Mouse (Mus musculus): ENCODE measurements around the gene Ncoa7. TPM values are rescaled to one million over a fixed set of nuclear protein-coding genes. Genes with fewer than 3 reads are reported as not detected.
"Not testable (repeated sequence)": the region's sequence is repeated elsewhere in the genome, so short reads cannot be mapped to it uniquely, and the experiment has no call there.

The Ncoa7 gene
- polyA plus RNA-seq, 1 experiment from 2014 or later, result 14.6 TPM

DNA sequence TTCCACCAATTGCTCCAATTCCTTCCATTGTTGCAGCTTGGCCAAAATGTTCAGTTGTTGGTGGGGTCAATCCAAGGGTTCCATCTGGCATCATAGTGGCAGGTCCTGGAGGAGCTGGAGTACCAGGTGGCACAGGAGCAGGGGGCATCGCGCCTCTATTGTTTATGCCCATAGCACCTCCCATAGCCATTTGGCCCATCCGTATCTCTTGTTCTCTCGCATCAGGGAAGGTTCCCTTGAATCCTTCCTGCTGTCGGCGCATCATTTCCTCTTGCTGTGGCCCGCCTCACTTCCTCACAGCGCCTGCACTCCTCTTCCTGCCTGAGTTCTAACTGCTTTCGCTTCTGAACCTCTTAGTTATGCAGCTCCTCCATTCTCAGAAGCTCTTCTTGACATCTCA, 22.2 kb downstream of the Ncoa7 start:
- not testable (repeated sequence) for H3K27me3 ChIP-seq; H3K4me2 ChIP-seq (replicated peaks); H3K27ac ChIP-seq; H3K9ac ChIP-seq; H3K36me3 ChIP-seq; H3K4me1 ChIP-seq; H3K9me3 ChIP-seq; H3K4me3 ChIP-seq; ATAC-seq (ENCODE audit: insufficient number of reproducible peaks, insufficient read depth, low FRiP score, low TSS enrichment)
- WGBS, result 92% methylated on average over 9 of the region's 9 CpGs

DNA sequence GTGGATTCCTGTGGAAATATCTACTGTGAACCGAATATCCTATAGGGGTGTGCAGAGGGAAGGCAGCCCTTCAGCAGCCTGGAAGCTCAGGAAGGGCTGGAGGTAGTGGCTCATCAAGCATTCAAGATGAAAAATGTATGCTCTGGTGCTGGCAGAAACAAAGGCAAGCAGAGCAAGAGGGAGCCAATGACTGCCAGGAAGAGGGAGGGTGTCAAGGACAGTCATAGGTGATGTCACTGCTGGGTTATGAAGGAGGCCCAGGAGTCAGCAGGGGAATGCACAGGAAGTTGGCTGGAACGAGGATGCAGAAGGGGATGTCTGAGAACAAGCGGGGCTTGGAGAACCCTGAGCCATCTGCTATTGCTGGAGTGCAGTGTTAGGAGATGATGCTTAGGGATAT, 24.9 kb downstream of the Ncoa7 start:
- Histone ChIP-seq H3K27ac (no peak overlapping the region), H3K36me3 (no peaks in the 10 kb centered on the region), H3K9me3 (no peaks in the 10 kb centered on the region), H3K4me2 (replicated peaks) (no peak overlapping the region), H3K4me3 (no peak overlapping the region), H3K9ac (no peak overlapping the region), H3K4me1 (no peaks in the 10 kb centered on the region), H3K27me3 (no peaks in the 10 kb centered on the region)
- 67% methylated on average over 3 of the region's 3 CpGs for WGBS
- ATAC-seq (ENCODE audit: insufficient number of reproducible peaks, insufficient read depth, low FRiP score, low TSS enrichment), result no peak

DNA sequence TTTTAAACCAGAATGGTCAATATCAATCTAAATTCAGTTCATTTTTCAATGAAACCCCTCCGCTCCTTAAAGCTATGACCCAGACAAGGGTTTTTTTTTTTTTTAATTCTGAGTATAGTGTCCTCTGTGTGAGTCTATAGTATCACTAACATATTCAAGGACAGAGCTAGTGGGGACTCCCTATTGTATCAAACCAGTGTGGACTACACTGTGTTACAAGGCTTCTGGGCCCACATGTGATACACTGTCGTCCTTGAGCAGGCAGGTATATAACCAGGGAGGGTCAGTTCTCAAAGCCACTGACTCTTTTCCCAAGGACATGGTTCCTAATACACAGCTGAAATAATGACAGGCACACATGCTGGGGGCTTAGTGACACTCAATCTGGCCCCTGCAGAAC, 27.1 kb downstream of the Ncoa7 start:
- Histone ChIP-seq H3K36me3 (no peaks in the 10 kb centered on the region), H3K9ac (no peak overlapping the region), H3K9me3 (no peaks in the 10 kb centered on the region), H3K4me1 (no peaks in the 10 kb centered on the region), H3K27me3 (no peaks in the 10 kb centered on the region), H3K4me2 (replicated peaks) (no peak overlapping the region), H3K4me3 (no peak overlapping the region), H3K27ac (no peak overlapping the region)
- ATAC-seq (ENCODE audit: insufficient number of reproducible peaks, insufficient read depth, low FRiP score, low TSS enrichment), result no peak
- 70% methylated on average over 2 of the region's 2 CpGs for WGBS

DNA sequence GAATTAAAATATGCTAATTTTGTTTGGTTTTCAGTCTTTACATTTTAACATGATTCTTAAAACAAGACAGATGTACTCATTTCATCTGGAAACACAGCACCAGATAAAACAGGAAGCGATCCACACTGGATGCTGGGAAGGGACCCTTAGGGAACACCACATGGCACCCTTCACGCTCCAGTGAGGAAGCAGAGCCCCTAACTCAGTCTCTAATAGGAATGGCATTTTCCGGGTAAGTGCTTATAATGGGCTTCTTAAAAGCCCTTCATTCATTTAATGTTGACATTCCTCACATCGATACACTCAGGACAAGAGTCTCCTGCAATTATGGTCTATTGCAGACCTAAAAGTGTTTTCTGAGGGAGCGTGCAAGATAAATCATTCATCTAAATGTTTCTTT, 27.6 kb downstream of the Ncoa7 start:
- no peak overlapping the region for H3K4me2 ChIP-seq (replicated peaks)
- no peak for ATAC-seq (ENCODE audit: insufficient number of reproducible peaks, insufficient read depth, low FRiP score, low TSS enrichment)
- no peaks in the 10 kb centered on the region for H3K4me1 ChIP-seq
- no peak overlapping the region for H3K4me3 ChIP-seq
- WGBS, result 41% methylated on average over 5 of the region's 5 CpGs
- H3K27me3 ChIP-seq, result no peaks in the 10 kb centered on the region
- no peak overlapping the region for H3K9ac ChIP-seq
- H3K36me3 ChIP-seq, result no peaks in the 10 kb centered on the region
- H3K9me3 ChIP-seq, result no peaks in the 10 kb centered on the region
- no peak overlapping the region for H3K27ac ChIP-seq

DNA sequence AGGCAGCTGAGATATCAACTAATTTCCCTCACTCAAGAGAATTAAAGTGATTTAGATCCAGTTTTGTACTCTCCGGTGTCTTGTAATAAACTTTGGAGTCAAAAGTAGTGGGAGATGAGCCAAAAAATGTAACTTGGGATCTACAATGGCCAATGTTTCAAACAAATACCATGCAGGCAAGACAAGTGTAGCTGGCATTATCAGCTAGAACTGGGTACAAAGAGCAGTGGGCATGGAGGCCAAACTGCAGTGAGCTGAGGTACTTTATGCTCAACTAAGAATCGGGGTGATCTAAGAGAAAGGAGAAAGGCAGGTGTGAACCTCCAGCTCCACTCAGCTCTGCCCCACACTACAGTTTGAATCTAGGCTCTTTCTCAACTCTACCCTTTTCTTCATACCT, 28.7 kb downstream of the Ncoa7 start:
- no peak for ATAC-seq (ENCODE audit: insufficient number of reproducible peaks, insufficient read depth, low FRiP score, low TSS enrichment)
- Histone ChIP-seq H3K27ac (no peak overlapping the region), H3K9me3 (no peaks in the 10 kb centered on the region), H3K4me1 (no peaks in the 10 kb centered on the region), H3K27me3 (no peaks in the 10 kb centered on the region), H3K36me3 (no peaks in the 10 kb centered on the region), H3K9ac (no peak overlapping the region), H3K4me3 (no peak overlapping the region), H3K4me2 (replicated peaks) (no peak overlapping the region)
- 95% methylated on average over 2 of the region's 2 CpGs for WGBS

DNA sequence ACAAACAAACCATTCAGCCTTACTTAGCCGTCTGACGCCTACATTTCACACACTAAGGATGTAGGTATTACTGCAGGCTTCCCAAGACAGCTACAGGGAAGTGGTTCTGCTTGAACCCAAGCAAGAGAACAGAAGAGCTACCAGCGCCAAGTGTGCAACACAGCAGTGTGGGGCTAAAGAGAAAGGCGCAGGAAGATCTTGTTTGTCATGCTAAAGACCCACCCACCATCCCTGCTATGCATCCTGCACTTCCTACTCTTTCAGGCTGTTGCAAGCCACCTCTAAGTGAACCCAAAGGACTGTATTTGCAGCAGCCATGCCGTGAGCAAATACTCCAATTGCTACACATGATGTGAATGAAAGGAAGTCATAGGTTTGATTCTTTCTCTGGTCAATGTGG, 29.9 kb downstream of the Ncoa7 start:
- WGBS, result 59% methylated on average over 5 of the region's 5 CpGs
- Histone ChIP-seq H3K27ac (no peak overlapping the region), H3K9me3 (no peaks in the 10 kb centered on the region), H3K36me3 (no peaks in the 10 kb centered on the region), H3K4me1 (no peaks in the 10 kb centered on the region), H3K27me3 (no peaks in the 10 kb centered on the region), H3K4me2 (replicated peaks) (no peak overlapping the region), H3K4me3 (no peak overlapping the region), H3K9ac (no peak overlapping the region)
- ATAC-seq (ENCODE audit: insufficient number of reproducible peaks, insufficient read depth, low FRiP score, low TSS enrichment), result no peak

DNA sequence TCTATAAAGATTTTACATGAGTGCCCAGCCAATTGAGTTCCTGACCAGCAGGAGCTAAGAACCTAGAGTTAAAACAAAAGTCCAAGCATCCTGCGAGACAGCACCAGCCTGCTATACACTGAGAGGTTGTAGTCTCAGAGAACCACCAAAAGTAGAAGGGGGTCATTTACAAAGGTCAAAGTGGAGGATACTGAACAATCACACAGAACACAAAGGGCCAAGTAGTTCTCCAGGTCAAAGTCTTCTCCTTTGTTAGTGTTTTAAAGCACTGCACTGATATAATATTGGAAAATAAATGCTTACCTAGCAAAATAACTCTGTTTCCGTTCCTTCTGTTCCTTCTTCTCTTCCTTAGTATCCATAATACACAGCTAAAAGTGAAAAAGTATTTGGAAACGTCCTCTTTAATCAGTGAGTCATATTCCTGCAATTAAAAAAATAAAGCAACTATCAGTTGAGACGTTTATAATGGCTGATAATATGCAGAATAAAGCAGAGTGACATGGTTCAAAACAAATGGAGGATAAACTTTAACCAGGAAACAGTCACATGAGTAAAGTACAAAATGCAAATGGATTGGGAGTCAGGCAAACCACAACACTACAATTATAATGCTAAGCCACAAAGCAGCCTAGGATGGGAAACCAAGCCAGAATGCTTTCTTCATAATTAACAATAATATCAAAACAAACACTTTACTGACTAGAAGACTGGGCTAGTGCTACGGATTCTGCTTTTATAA, 31.5 kb downstream of the Ncoa7 start:
- no peaks in the 10 kb centered on the region for H3K9me3 ChIP-seq
- H3K36me3 ChIP-seq, result no peaks in the 10 kb centered on the region
- no peak overlapping the region for H3K27ac ChIP-seq
- H3K4me2 ChIP-seq (replicated peaks), result no peak overlapping the region
- no peak overlapping the region for H3K4me3 ChIP-seq
- WGBS, result 77% methylated on average over 5 of the region's 5 CpGs
- ATAC-seq (ENCODE audit: insufficient number of reproducible peaks, insufficient read depth, low FRiP score, low TSS enrichment), result no peak
- no peak overlapping the region for H3K9ac ChIP-seq
- no peaks in the 10 kb centered on the region for H3K27me3 ChIP-seq
- no peaks in the 10 kb centered on the region for H3K4me1 ChIP-seq

DNA sequence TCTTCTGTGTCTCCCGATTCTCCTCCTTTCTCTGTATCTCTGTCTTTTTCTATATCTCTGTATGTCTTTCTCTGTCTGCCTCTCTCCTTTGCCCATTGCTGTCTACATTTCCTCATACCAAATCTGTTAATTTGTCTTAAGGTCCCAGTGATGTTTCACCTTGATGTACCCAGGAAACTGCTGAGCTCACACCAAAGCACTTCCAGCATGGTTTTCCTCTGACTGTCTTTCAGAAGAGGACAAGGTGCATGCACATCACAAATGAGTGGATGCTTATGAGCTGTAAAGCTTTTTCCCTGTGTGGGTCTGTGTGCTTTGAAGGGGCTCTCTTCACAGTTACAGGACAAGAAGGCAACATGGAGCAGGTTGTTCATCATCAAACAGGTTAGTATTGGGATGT, 34.3 kb downstream of the Ncoa7 start:
- Histone ChIP-seq H3K4me1 (no peaks in the 10 kb centered on the region), H3K36me3 (no peaks in the 10 kb centered on the region), H3K27me3 (no peaks in the 10 kb centered on the region), H3K9ac (no peak overlapping the region), H3K27ac (no peak overlapping the region), H3K4me2 (replicated peaks) (no peak overlapping the region), H3K4me3 (no peak overlapping the region), H3K9me3 (peaks cover 3% of the 10 kb centered on the region; the same call in 1 of the 2 replicates)
- WGBS, result 91% methylated on average over 1 of the region's 1 CpGs
- no peak for ATAC-seq (ENCODE audit: insufficient number of reproducible peaks, insufficient read depth, low FRiP score, low TSS enrichment)

DNA sequence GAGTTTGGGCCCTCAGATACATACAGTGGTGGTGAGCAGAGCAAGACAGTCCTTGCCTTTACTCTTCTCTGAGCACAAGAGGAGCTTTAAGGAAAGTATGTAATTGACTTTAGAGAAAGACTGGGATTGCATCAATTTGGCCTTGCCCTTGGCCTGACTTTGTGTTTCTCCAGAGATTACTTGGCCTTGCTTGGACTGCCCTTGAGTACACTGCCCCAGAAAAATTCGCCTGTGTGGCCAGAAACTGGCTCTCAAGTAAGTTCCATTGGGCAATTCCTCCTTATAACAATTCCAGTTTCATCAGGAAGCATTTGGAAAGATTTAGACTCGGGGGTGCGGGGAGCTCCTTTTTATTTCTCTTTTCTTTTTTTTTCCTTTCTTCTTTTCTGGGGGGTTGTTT, 34.9 kb downstream of the Ncoa7 start:
- WGBS, result 84% methylated on average over 3 of the region's 3 CpGs
- Histone ChIP-seq H3K27ac (no peak overlapping the region), H3K4me1 (no peaks in the 10 kb centered on the region), H3K4me3 (no peak overlapping the region), H3K4me2 (replicated peaks) (no peak overlapping the region), H3K9me3 (peaks cover 3% of the 10 kb centered on the region; the same call in 1 of the 2 replicates), H3K27me3 (no peaks in the 10 kb centered on the region), H3K36me3 (no peaks in the 10 kb centered on the region), H3K9ac (no peak overlapping the region)
- no peak for ATAC-seq (ENCODE audit: insufficient number of reproducible peaks, insufficient read depth, low FRiP score, low TSS enrichment)

DNA sequence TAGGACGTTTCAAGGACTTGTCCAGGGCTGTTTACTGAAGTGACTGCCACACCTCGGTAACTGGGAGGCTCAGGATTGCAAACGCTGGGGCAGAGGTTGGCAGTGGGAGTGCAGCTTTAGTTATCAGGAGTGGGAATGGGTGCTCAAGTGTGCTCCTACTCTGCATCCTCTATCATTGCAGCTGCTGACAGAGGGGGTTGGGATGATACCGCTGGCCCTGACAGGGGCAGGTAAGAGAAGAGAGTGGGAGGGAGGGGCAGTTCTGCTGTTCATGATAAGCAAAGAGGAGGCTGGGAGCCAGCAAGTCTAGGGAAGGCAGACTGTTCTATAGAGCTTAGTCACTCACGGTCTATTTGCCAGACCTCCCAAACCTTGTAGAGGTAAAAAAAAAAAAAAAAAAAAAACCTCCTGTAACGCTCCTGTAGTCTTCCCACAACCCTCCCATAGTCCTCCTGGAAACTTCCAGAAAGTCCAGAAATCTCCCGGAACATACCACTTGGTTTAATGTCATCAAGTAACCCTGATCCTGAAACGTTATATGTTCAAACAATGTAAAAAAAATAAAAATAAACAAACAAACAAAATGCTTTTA, 39.9 kb downstream of the Ncoa7 start:
- 77% methylated on average over 8 of the region's 8 CpGs for WGBS
- H3K4me3 ChIP-seq, result no peak overlapping the region
- no peak overlapping the region for H3K9ac ChIP-seq
- 0 out of 2 replicates have a peak, but pooled peaks have one; percentile 10 for ATAC-seq (ENCODE audit: insufficient number of reproducible peaks, insufficient read depth, low FRiP score, low TSS enrichment)
- no peaks in the 10 kb centered on the region for H3K36me3 ChIP-seq
- H3K27ac ChIP-seq, result no peak overlapping the region
- H3K27me3 ChIP-seq, result no peaks in the 10 kb centered on the region
- no peaks in the 10 kb centered on the region for H3K4me1 ChIP-seq
- peaks cover 3% of the 10 kb centered on the region; the same call in 1 of the 2 replicates for H3K9me3 ChIP-seq
- H3K4me2 ChIP-seq (replicated peaks), result no peak overlapping the region

DNA sequence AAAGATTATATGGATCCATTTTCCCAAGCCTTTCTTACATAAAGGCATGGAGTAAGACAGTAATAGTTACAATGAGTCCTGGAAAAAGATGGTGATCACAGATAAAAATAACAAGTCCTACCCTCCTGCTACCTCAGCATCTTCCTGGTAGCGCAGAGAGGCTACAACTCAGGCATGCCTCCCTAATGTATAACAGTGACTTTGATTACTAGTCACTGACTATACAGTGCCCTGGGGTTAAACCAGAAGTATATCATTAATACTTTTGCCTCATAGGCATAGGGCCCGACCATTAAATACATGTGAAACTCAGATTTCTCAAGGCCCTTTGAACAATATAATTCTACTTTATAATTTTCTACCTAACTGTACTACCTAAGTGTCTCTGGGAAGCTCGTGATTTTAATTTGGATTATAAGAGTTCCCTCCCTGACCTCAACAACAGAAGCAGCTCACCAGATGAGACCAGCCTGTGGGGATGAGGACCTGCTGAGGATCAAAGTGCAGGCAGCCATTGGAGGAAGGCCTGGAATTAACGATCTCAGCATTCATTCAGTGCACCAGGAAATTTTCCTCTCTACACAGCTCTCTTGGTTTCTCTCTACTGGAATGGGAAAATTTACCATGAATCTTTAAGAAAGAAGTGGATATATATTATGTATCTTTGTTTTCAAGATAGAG, 40.7 kb downstream of the Ncoa7 start:
- no peaks in the 10 kb centered on the region for H3K4me1 ChIP-seq
- H3K9me3 ChIP-seq, result peaks cover 3% of the 10 kb centered on the region; the same call in 1 of the 2 replicates
- ATAC-seq (ENCODE audit: insufficient number of reproducible peaks, insufficient read depth, low FRiP score, low TSS enrichment), result no peak
- H3K4me2 ChIP-seq (replicated peaks), result no peak overlapping the region
- H3K4me3 ChIP-seq, result no peak overlapping the region
- H3K9ac ChIP-seq, result no peak overlapping the region
- no peaks in the 10 kb centered on the region for H3K36me3 ChIP-seq
- 87% methylated on average over 4 of the region's 4 CpGs for WGBS
- no peak overlapping the region for H3K27ac ChIP-seq
- H3K27me3 ChIP-seq, result no peaks in the 10 kb centered on the region

Measured in embryonic facial prominence, embryonic 12.5 days (tissue).